Comparison of ENCODE assay signal across 18 mouse cellular contexts in genomic region chr5:122063204-122063933, GRCm38 (mm10). TPM values are rescaled to one million over a fixed set of nuclear protein-coding genes. Genes with fewer than 3 reads are reported as not detected.
A peak's percentile ranks its signal among the peaks of the same experiment; 100 is the strongest.
DNase-seq lines count a peak whose midpoint lies in the region; ATAC-seq and TF ChIP-seq lines count a peak whose summit lies in the region.
"Had no signal": no experiment of that assay in that cellular context is flagged by ENCODE, and none has a peak within 500 bp of the region (broad histone marks: within the 10 kb centered on the region; RNA-seq: fewer than 3 reads in every experiment).

No protein-coding gene starts in this region.

- H3K9ac ChIP-seq in midbrain, embryonic 13.5 days (replicated peaks), result no peak overlapping the region
- H3K9ac ChIP-seq: embryonic facial prominence, embryonic 15.5 days; forebrain, embryonic 15.5 days; hindbrain, embryonic 14.5 days; midbrain, embryonic 15.5 days had no signal

- no peak overlapping the region for H3K4me2 ChIP-seq in midbrain, embryonic 13.5 days (replicated peaks)
- H3K4me2 ChIP-seq: embryonic facial prominence, embryonic 15.5 days; forebrain, embryonic 15.5 days had no signal

- H3K27me3 ChIP-seq in midbrain, embryonic 13.5 days, result no peaks in the 10 kb centered on the region
- H3K27me3 ChIP-seq: midbrain, embryonic 15.5 days had no signal

- no peaks in the 10 kb centered on the region for H3K36me3 ChIP-seq in midbrain, embryonic 13.5 days
- H3K36me3 ChIP-seq: embryonic facial prominence, embryonic 15.5 days; forebrain, embryonic 15.5 days; midbrain, embryonic 15.5 days had no signal

- no peaks in the 10 kb centered on the region for H3K9me3 ChIP-seq in midbrain, embryonic 13.5 days
- H3K9me3 ChIP-seq: embryonic facial prominence, embryonic 15.5 days; forebrain, embryonic 15.5 days; midbrain, embryonic 15.5 days had no signal

- no peak for TF ChIP-seq CTCF in brain, embryonic 14.5 days (IDR thresholded peaks at IDR 0.05; ENCODE audit: borderline replicate concordance, extremely low read depth, insufficient read depth, insufficient read length)

- H3K27ac ChIP-seq in midbrain, embryonic 13.5 days, result no peak overlapping the region
- H3K27ac ChIP-seq: embryonic facial prominence, embryonic 15.5 days; forebrain, embryonic 15.5 days; hindbrain, embryonic 14.5 days; macrophage; midbrain, embryonic 15.5 days had no signal

- peaks cover 16% of the 10 kb centered on the region for H3K4me1 ChIP-seq in midbrain, embryonic 13.5 days (replicated peaks)

- WGBS in midbrain, embryonic 13.5 days, result 76% methylated on average over 25 of the region's 25 CpGs

- TF ChIP-seq POLR2A in brain, embryonic 14.5 days (IDR thresholded peaks at IDR 0.05; ENCODE audit: borderline replicate concordance, extremely low read depth, insufficient read depth, insufficient read length, poor library complexity, severe bottlenecking), result no peak

- peak; percentile 70 to 84 for DNase-seq in layer of hippocampus, adult 18-20 months (ENCODE audit: low spot score in 2 of 2)
- DNase-seq in layer of hippocampus, adult 9-10 months (ENCODE audit: low spot score), result no peak
- peak; percentile 37 for DNase-seq in brain, embryonic 14.5 days (ENCODE audit: low read depth)
- peak; percentile 42 to 57 for DNase-seq in layer of hippocampus, postnatal 36 days
- DNase-seq in right cerebral cortex, postnatal 25 days, result peak; percentile 60
- no peak for DNase-seq in spleen, postnatal 4 days (ENCODE audit: low spot score in 2 of 2)
- DNase-seq: adrenal gland, postnatal 25 days; gastrocnemius, postnatal 14 days; kidney, adult 2 months; lung, adult 18-20 months; thymus, postnatal 14 days had no signal

- no peak for ATAC-seq in midbrain, embryonic 13.5 days
- ATAC-seq: forebrain, embryonic 15.5 days had no signal

- no peak overlapping the region for H3K4me3 ChIP-seq in midbrain, embryonic 13.5 days (replicated peaks)
- H3K4me3 ChIP-seq: embryonic facial prominence, embryonic 15.5 days; forebrain, embryonic 15.5 days; midbrain, embryonic 15.5 days had no signal

RNA-seq across cellular contexts. Expression of gene Cux2, which starts 13.5 kb away (rescaled TPM):
- total RNA-seq in layer of hippocampus, adult 18-20 months (2021), result 10 to 100 TPM; 30.8 to 31.3 TPM
- 50.2 and 52.6 TPM in 2 replicates for polyA plus RNA-seq in brain, embryonic 14.5 days (2012; rRNA removed)
- total RNA-seq in layer of hippocampus, postnatal 36 days (2021), result 10 to 100 TPM; 32.7 to 33.8 TPM
- polyA plus RNA-seq in midbrain, embryonic 13.5 days (2015; fragmentation: Nextera tagmentation; extraction: Ambion mirVana), result 22.7 and 23.8 TPM in 2 replicates
- total RNA-seq: common myeloid progenitor, adult 5-6 weeks had no signal
- polyA plus RNA-seq: macrophage had no signal

RNA-seq across cellular contexts. Expression of gene Myl2, which starts 37.4 kb away (rescaled TPM):
- total RNA-seq in layer of hippocampus, adult 18-20 months (2021), result 1 to 10 TPM; 1.1 to 2.2 TPM
- polyA plus RNA-seq in brain, embryonic 14.5 days (2012; rRNA removed), result 0.26 and 0.32 TPM in 2 replicates
- 1 to 10 TPM; 1.0 to 1.1 TPM for total RNA-seq in layer of hippocampus, postnatal 36 days (2021)
- polyA plus RNA-seq in midbrain, embryonic 13.5 days (2015; fragmentation: Nextera tagmentation; extraction: Ambion mirVana), result 0.93 and 1.6 TPM in 2 replicates
- total RNA-seq: adrenal gland, postnatal 25 days; common myeloid progenitor, adult 5-6 weeks had no signal
- polyA plus RNA-seq: macrophage had no signal

Comparison
In these comparisons a context has a peak if more than half of its experiments do, and no peak if none do; other contexts are left out.
1. DNase-seq: peak in layer of hippocampus, adult 18-20 months (2 of 2), brain, embryonic 14.5 days (single experiment), layer of hippocampus, postnatal 36 days (2 of 2) and right cerebral cortex, postnatal 25 days (single experiment); none in layer of hippocampus, adult 9-10 months (single experiment) and spleen, postnatal 4 days (0 of 2).